Mouse (Mus musculus) heart, postnatal 4 days (tissue): ENCODE data around the gene 1700015F17Rik. TPM values are rescaled to one million over a fixed set of nuclear protein-coding genes. Genes with fewer than 3 reads are reported as not detected.

Experiments used
- DNase-seq: peaks from one replicate; pipeline ENCODE4 v3.0.0; 2021
- total RNA-seq, 2 experiments: library from RNA; stranded (reverse); gene quantifications; 2 replicates each; pipeline ENCODE4 v1.2.3; 2021

The 1700015F17Rik gene
- not detected for total RNA-seq

GRCm38 (mm10) chr5:5479043-5479442 lies at the start of gene 1700015F17Rik:
Gene 1700015F17Rik, minus strand, starts transcription at chr5:5479143.
- DNase-seq = no peak

DNA sequence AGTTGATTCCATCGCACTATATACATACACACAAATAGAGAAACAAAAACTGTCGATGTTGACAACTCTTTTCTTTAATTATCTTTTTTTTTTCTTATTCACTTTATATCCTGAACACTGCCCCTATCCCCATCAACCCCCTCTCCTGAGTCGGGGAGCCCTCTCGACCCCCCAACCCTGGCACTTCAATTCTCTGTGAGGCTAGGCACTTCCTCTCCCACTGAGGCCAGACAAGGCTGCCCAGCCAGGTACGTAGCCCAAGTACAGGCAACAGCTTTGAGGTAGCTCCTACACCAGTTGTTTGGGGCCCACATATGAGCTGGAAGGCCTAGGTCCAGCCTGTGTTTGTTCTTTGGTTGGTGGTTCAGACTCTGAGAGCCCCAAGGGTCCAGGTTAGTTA lies 36.5 kb upstream of the 1700015F17Rik start:
- no peak for DNase-seq

DNA sequence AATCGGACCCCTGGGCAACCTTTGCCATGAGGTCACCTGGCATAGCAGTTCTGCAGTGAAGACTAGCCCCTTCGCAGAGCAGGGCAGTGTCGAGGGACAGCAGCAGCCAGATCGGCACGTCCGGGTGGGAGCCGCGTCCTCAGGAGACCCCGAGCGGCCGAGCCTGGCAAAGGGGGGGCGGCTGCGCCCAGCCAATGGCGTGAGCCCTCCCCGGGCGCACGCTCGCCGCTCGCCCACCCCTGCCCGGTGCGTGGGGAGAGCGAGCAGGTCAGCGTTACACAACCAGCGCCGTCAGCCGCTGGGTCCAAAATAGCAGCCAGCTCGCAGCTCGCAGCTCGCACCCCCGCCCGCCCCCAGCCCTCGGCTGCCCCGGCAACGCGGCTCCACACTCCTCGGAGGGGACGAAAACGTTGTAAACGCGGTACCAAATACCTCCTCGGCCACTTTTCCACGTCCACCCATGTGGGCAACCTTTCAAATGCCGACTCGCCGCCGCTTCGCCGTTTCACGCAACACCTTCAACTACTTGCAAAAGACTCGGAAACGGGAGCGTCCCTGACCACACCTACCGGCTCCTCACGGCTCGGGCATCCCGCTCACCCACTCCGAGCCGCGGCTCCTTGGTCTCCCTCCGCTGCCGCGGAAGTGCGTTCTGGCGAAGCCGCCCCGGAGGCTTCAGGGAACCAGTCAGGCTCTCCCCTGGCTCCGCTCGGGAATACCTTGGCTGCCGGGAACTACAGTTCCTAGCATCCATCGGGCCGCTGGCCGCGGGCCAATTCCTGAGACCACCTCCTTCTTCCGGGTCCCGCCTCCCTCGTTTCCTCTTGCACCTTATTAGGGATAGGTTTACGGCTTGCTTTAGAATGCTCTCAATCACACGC lies 35.5 kb upstream of the 1700015F17Rik start, which contains the start of gene Cldn12:
Gene Cldn12 (minus strand): TSS at position 763 of the 881 bp plus-strand sequence.
- peak; percentile 98 for DNase-seq

- no peak for DNase-seq
Measured at GRCm38 (mm10) chr5:5511401-5511800, 32.5 kb upstream of the 1700015F17Rik start.

DNA sequence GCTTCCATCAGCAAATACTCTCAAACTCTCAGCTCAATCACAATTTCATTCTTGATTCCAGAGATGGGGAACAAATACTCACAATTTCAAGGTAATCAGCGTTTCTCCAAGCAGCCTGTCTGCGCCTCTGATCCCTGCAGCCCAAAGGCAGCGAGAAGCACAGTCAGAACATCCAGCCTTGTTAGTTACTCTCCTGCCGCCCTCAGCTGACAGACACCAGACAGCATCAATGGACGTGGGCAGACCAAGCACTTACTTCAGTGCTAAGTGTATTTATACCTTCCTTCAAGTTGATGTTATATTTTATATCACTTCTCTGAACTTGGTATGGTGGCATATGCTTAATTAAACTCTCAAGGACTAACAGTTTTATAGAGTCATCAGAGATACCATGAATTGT lies 32.0 kb upstream of the 1700015F17Rik start:
- no peak for DNase-seq

DNA sequence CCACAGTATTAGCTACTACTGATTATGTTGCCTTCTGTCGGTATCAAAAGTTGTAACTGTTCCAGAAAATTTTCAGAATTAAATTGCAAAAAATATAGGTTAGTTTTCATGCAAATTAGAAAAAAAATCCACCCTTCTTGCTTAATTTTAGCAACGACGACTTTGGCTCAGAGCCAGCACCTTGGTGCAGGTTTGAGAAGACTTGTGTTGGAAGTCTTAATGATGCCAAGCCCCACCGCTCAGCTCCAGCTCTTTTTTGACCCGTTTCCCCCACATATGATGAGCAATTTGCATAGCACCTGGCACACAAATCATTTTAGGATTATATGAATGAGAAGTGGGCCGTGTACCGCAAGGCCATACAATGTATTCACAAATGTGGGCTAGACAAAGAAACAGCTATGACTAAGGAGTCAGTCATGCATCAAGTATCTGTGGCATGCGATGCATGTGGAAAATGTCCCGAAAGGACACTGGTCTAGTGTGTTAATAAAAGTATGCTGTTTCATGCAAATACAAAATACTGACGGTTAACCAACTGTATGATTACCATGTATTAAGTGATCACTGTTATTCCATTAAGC lies 31.5 kb upstream of the 1700015F17Rik start:
- DNase-seq = no peak

GRCm38 (mm10) chr5:5508231-5508630 lies 29.3 kb upstream of the 1700015F17Rik start:
- DNase-seq = no peak

GRCm38 (mm10) chr5:5507701-5508225 lies 28.8 kb upstream of the 1700015F17Rik start:
- DNase-seq = peak; percentile 73

DNA sequence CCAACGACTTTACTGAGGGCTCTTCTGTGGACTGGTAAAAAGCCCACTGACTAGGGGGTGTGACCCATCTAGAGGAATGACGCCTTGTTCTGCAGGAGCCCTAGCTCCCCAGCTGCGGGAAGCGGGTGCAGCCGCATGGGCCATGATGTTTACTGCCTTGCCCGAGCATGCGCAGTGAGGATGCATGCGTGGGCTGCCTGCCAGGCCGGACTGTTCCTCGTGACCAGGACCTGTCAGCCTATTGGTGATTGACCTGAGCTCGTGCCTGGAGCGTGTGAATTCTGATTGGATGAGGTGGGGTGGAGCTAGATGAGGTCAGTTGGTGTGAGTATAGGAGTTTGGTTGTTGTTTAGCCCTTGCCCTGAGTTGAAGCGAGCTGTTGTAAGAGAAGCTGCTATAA lies 25.5 kb upstream of the 1700015F17Rik start:
- no peak for DNase-seq

GRCm38 (mm10) chr5:5503381-5503780 lies 24.4 kb upstream of the 1700015F17Rik start:
- no peak for DNase-seq

DNA sequence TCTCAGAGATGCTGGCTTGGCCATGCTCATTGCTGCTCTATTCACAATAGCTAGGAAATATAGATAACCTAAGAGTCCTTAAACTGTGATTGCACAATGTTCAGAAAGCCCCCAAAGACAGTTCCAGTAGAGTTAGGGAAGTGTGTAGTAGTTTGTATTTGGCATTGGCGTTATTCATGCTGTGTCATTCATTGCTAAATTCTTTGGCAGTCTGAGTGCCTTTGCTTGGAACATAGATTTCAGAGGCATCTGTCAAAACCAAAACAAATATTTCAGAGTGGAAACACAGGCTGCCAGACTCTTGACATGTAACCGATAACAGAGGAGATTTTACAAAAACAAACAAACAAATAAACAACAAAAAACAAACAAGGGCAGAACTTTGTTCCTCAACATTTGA lies 22.6 kb upstream of the 1700015F17Rik start:
- no peak for DNase-seq

- DNase-seq = no peak
Measured at GRCm38 (mm10) chr5:5496393-5496792, 17.4 kb upstream of the 1700015F17Rik start.

- DNase-seq = no peak
Measured at GRCm38 (mm10) chr5:5495042-5495441, 16.1 kb upstream of the 1700015F17Rik start.

GRCm38 (mm10) chr5:5494269-5495005 lies 15.5 kb upstream of the 1700015F17Rik start:
- peak; percentile 33 for DNase-seq

- DNase-seq = no peak
Measured at GRCm38 (mm10) chr5:5492163-5492562, 13.2 kb upstream of the 1700015F17Rik start.

- DNase-seq = no peak
Measured at GRCm38 (mm10) chr5:5486071-5486470, 7.1 kb upstream of the 1700015F17Rik start.

- no peak for DNase-seq
Measured at GRCm38 (mm10) chr5:5483254-5483858, 4.4 kb upstream of the 1700015F17Rik start.

GRCm38 (mm10) chr5:5481662-5482061 lies 2.7 kb upstream of the 1700015F17Rik start:
- DNase-seq = peak; percentile 37

DNA sequence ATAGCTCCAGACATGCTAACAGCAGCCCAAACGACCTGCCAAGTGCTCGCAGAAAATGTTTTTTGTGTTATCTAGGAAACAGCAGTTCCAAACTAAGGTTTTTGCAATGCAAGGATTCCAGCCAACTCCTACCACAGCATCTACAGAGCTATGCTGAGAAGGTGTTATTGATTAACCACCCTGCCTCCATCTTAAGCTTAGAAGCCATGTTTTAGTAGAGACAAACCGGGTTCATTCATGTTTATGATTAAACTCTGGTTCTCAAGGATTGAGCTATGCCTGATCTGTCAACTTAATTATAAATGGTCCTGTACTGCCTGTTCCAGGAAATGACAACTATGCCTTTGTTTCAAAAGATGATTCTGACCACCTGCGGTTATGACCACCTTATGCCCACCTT lies 2.8 kb downstream of the 1700015F17Rik start:
- DNase-seq = no peak

DNA sequence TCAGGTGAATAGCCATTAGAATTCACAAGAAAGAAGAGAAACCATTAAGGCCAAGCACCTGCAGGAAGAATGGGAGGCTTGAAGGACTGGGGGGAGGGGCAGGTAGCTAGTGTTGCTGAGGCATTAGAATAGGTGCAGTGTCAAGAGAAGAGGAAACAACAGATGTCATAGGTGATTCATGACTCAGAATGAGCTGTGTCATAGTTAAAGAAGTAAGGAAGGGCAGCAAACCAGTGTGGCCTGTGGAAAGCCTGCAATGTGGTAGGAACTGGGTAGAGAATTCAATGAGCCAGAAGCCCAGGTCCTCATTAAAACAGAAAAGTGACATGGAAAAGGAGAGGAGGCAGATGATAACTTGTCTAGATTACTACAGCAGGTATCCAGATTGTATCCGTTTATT lies 13.7 kb downstream of the 1700015F17Rik start:
- no peak for DNase-seq

DNA sequence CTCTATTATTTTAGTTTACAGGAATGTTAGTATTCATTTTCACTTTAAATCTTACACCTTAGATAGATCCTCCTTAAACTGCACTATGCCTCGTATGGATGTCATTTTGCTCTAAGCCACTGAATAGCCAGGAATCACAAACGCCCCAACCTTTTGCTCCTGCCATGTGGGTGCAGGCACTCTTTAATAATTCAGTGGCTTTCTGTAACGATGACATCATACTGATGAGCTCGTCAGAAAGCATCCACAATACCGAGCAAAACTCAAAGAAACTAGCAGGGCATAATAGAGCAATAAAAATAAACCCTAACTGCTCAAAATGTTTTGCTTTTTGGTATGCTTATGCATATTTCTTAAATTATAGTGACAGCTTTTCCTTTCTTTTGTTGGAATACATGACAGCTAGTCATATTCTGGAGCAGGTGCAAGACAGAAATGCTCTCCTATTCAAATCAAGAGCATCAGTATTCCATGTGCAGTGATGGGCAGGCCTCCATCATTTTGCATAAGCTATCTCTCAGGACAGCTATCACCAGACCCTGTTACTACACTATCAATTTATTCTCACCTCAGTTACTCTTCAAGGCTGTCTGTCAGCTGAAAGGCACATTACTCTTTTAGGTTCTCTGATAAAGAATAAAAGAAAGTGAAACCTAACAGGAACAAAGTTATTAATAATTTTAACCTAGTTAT lies 47.1 kb downstream of the 1700015F17Rik start:
- no peak for DNase-seq

DNA sequence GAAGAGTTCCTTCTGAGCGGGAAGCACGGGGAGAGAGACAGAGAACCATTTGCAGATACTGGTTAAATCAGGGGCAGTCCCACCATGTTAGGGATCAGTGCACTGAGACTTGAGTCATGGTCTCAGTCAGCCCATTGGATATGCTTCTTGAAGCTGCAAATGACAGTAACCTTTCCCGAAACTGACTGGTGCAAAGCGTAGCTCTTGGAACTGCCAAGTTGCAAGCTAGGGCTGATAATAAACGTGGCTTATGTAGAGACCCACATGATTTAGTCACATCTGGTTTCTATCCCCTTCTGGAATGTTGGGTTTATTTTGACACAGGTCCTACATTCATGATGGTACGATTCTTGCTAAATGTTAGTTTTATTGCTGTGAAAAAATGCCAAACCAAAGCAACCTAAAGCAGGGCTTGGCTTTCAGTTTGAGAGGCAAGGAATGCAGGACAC lies 55.2 kb downstream of the 1700015F17Rik start:
- DNase-seq = no peak
